Mouse (Mus musculus): Measurements from ENCODE around the gene 1700011L22Rik. TPM values are rescaled to one million over a fixed set of nuclear protein-coding genes. Genes with fewer than 3 reads are reported as not detected.

Gene 1700011L22Rik
- not detected in 2 replicates for polyA plus RNA-seq (2012; rRNA removed)

DNA sequence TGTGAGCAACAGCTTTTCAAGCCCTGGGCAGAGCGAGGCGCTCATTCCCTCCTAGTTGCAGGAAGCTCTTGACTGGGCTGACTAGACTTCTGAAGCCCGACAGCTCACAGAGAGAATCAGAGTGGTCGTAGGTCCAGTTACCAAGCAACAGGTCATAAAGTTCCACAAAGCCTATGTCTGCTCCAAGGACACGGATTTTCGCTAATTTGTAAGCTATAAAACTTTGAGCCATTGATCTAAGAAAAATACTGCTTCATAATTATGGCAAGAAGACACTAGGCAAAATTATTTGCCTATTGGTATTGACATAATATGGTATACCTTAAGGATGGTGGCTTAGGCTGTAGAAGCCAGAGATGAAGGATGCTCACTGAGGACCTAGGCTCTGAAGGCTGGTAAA lies at the start of gene 1700011L22Rik:
Gene 1700011L22Rik, minus strand, starts transcription at position 101 of the 400 bp plus-strand sequence.

DNA sequence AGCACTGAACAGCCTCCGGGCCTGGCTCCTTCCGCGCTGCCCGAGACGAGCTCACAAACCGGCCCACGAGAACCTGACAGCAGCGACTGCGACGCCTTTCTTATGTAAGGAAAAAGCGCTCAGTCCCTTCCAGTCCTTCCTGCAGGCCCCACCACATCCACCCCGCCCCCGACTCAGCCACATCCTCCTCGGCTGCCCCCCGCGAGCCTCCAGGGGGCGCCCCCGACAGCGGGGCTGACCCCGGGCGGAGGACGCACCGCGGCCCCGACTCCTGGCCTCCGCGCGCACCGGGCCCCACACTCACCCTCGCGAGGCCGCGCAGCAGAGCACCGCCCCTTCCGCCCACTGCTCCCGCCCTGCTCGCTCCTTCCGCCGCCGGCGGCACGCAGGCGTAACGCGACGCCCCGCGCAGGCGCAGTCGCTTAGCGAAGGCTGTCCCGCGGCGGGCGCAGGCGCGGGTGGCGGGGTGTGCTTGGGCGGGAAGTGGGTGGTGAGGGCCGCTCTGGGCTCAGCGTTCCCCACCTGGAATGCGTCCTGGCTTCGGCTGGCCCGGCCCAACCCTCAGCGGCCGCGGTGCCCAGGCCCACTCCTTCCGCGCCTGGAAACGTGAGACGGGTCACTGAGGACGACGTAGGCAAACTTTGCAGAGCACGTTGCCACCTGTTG lies 46.4 kb upstream of the 1700011L22Rik start, which contains the start of gene Mmaa:
Gene Mmaa, minus strand, starts transcription at position 328 of the 666 bp plus-strand sequence.

Other genes starting within 250 kb of the 1700011L22Rik start
- 31.1 and 36.6 TPM in 2 replicates for gene Zfp827, start 220.1 kb downstream of the 1700011L22Rik start, polyA plus RNA-seq (2012; rRNA removed)
- 20.2 and 22.8 TPM in 2 replicates for gene Mmaa, start 46.4 kb upstream of the 1700011L22Rik start, polyA plus RNA-seq (2012; rRNA removed)
- gene Smad1, start 150.9 kb upstream of the 1700011L22Rik start, polyA plus RNA-seq (2012; rRNA removed): 52.1 and 52.9 TPM in 2 replicates